Mouse (Mus musculus): ENCODE measurements at regions not wholly inside any gene's neighbourhood (a gene's known extent, or its start where the extent isn't known, plus 50 kb on each side); places are given as distances from the start of the nearest gene placed in this dataset.

DNA sequence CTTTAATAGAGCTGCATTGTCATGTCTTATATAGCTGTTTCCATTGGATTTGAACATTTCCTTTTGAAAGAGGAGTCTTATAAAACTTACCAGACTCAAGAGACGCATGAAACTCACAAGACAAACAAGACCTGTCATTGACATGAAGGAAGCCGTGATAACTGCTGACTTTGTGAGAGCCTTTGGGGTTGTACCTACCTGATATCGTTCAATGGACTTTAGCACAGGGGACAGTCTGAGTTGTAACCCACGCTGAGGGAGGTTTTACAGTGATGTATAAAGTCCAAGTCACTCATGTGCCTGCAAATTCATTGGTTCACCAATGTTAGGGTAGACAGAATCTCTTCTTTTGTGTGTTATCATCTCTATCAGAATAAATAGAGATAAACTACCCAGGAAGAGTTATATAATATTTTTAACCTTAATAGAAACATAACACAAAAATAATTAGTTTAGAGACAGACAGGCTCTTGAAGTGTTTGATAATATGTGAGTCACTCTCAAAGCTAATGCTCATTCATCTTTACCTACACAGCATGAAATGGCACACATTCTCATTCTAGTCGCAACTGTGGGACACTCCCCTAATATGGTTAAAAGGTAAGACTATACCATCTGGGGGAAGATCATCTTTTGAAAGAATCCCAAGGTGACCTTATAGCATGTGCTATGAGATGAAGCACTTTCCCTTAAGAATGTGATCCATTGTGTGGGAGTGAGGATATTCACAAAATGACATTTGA lies 54.4 kb upstream of the Mrps30 start:
- TF ChIP-seq EP300 (IDR thresholded peaks at IDR 0.05; ENCODE audit: insufficient read depth, low read depth, low read length): no peak
- TF ChIP-seq POLR2A (IDR thresholded peaks at IDR 0.05; ENCODE audit: insufficient read depth, low read length): no peak
- no peak for TF ChIP-seq CTCF (IDR thresholded peaks at IDR 0.05; ENCODE audit: low read depth, low read length)
- Histone ChIP-seq H3K27me3 (ENCODE audit: control insufficient read depth, insufficient read depth, low read length, poor library complexity, severe bottlenecking) (no peaks in the 10 kb centered on the region), H3K27ac (ENCODE audit: insufficient read depth, low read length) (no peak overlapping the region), H3K9me3 (replicated peaks; ENCODE audit: control insufficient read depth, insufficient read depth, low read length, poor library complexity, severe bottlenecking) (no peaks in the 10 kb centered on the region), H3K36me3 (ENCODE audit: control insufficient read depth, insufficient read depth, low read length, poor library complexity, severe bottlenecking) (no peaks in the 10 kb centered on the region), H3K9ac (ENCODE audit: low read depth, poor library complexity, severe bottlenecking) (no peak overlapping the region), H3K4me3 (ENCODE audit: low read depth, low read length) (no peak overlapping the region), H3K4me1 (ENCODE audit: control insufficient read depth, insufficient read depth, low read length) (no peaks in the 10 kb centered on the region)
